Mouse (Mus musculus) ES-E14 (cell line): ENCODE data around the gene Disc1.

Source experiments
- CHD2 ChIP-seq: IDR thresholded peaks from 2 replicates; pipeline ENCODE4 v1.6.1; 2014; ENCODE audit warnings: mild to moderate bottlenecking, low read depth, low read length, inconsistent platforms
- HCFC1 ChIP-seq: IDR thresholded peaks from 2 replicates; pipeline ENCODE4 v1.6.1; 2012; ENCODE audit warnings: low read length, inconsistent platforms, borderline replicate concordance; ENCODE audit not compliant: insufficient read depth
- ZC3H11A ChIP-seq: IDR thresholded peaks from 2 replicates; pipeline ENCODE4 v1.6.1; 2012; ENCODE audit warnings: low read depth, mild to moderate bottlenecking, inconsistent platforms, low read length, borderline replicate concordance
- ZNF384 ChIP-seq: IDR thresholded peaks from 2 replicates; pipeline ENCODE4 v1.6.1; 2012; ENCODE audit warnings: low read depth, low read length, inconsistent platforms

DNA sequence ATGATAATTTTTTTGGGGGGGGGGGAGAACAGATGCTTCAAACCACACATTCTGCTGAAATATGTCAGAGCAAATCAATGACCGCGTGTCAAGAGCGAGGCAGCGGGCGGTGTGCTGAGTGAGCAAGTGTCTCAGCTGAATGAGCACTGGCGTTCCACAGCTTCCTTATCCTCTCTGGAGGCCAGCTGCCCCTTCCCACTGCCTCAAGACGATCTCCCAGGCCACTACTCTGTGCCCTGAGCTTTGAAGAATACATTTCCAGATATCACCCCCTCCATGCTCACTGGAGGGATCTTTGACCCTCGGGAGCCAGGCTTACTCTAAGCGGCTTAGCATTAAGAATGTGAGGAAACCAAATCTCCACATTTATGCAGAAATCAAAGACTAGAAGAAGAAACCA, 59.2 kb downstream of the Disc1 start:
- TF ChIP-seq ZC3H11A, result no peak
- no peak for TF ChIP-seq ZNF384
- TF ChIP-seq CHD2, result no peak
- TF ChIP-seq HCFC1, result no peak
